Mouse (Mus musculus): ENCODE measurements around the gene Vmn1r185. TPM values are rescaled to one million over a fixed set of nuclear protein-coding genes. Genes with fewer than 3 reads are reported as not detected.
"Not testable (repeated sequence)": the region's sequence is repeated elsewhere in the genome, so short reads cannot be mapped to it uniquely, and the experiment has no call there.

Gene Vmn1r185
- not detected in 2 replicates for polyA plus RNA-seq (2015; fragmentation: Nextera tagmentation; extraction: Ambion mirVana)

- ATAC-seq (ENCODE audit: insufficient read depth, low FRiP score, low read depth); H3K36me3 ChIP-seq; H3K9me3 ChIP-seq; H3K4me2 ChIP-seq; H3K9ac ChIP-seq; H3K27ac ChIP-seq; H3K4me1 ChIP-seq; H3K27me3 ChIP-seq (replicated peaks); H3K4me3 ChIP-seq (replicated peaks): not testable (repeated sequence)
- 70% methylated on average over 1 of the region's 1 CpGs for WGBS
Observed at GRCm38 (mm10) chr7:26618364-26618763, at the start of gene Vmn1r185. Gene Vmn1r185, minus strand, starts transcription at chr7:26618464.

- not testable (repeated sequence) for H3K4me1 ChIP-seq; H3K27me3 ChIP-seq (replicated peaks); H3K9ac ChIP-seq; H3K4me3 ChIP-seq (replicated peaks); H3K36me3 ChIP-seq; ATAC-seq (ENCODE audit: insufficient read depth, low FRiP score, low read depth); H3K4me2 ChIP-seq; H3K9me3 ChIP-seq; H3K27ac ChIP-seq
- WGBS = 27% methylated on average over 2 of the region's 2 CpGs
Observed at GRCm38 (mm10) chr7:26667466-26667865, 49.2 kb upstream of the Vmn1r185 start.

- Histone ChIP-seq H3K27ac (no peak overlapping the region), H3K9me3 (no peaks in the 10 kb centered on the region), H3K4me2 (no peak overlapping the region), H3K9ac (no peak overlapping the region), H3K4me3 (replicated peaks) (no peak overlapping the region), H3K36me3 (no peaks in the 10 kb centered on the region), H3K27me3 (replicated peaks) (no peaks in the 10 kb centered on the region), H3K4me1 (no peaks in the 10 kb centered on the region)
- 86% methylated on average over 5 of the region's 5 CpGs for WGBS
- no peak for ATAC-seq (ENCODE audit: insufficient read depth, low FRiP score, low read depth)
Observed at GRCm38 (mm10) chr7:26666011-26666410, 47.7 kb upstream of the Vmn1r185 start.

- Histone ChIP-seq H3K27ac (no peak overlapping the region), H3K4me3 (replicated peaks) (no peak overlapping the region), H3K36me3 (no peaks in the 10 kb centered on the region), H3K4me2 (no peak overlapping the region), H3K9me3 (no peaks in the 10 kb centered on the region), H3K27me3 (replicated peaks) (no peaks in the 10 kb centered on the region), H3K4me1 (no peaks in the 10 kb centered on the region), H3K9ac (no peak overlapping the region)
- 63% methylated on average over 1 of the region's 1 CpGs for WGBS
- ATAC-seq (ENCODE audit: insufficient read depth, low FRiP score, low read depth) = no peak
Observed at GRCm38 (mm10) chr7:26589774-26590173, 28.5 kb downstream of the Vmn1r185 start.

GRCm38 (mm10) chr7:26589077-26589476 is 29.2 kb downstream of the Vmn1r185 start:
- H3K27me3 ChIP-seq (replicated peaks) = no peaks in the 10 kb centered on the region
- H3K9ac ChIP-seq = no peak overlapping the region
- H3K36me3 ChIP-seq = no peaks in the 10 kb centered on the region
- no peaks in the 10 kb centered on the region for H3K9me3 ChIP-seq
- H3K4me2 ChIP-seq = no peak overlapping the region
- no peak overlapping the region for H3K27ac ChIP-seq
- H3K4me1 ChIP-seq = no peaks in the 10 kb centered on the region
- ATAC-seq (ENCODE audit: insufficient read depth, low FRiP score, low read depth) = no peak
- no peak overlapping the region for H3K4me3 ChIP-seq (replicated peaks)

Other genes with a start within 250 kb of the Vmn1r185 start
- gene Nlrp9c, start 214.8 kb downstream of the Vmn1r185 start, polyA plus RNA-seq (2015; fragmentation: Nextera tagmentation; extraction: Ambion mirVana) = not detected in 2 replicates
- gene Nlrp4a, start 183.4 kb downstream of the Vmn1r185 start, polyA plus RNA-seq (2015; fragmentation: Nextera tagmentation; extraction: Ambion mirVana) = not detected in 2 replicates
- not detected in 2 replicates for gene Nlrp9a, start 83.4 kb downstream of the Vmn1r185 start, polyA plus RNA-seq (2015; fragmentation: Nextera tagmentation; extraction: Ambion mirVana)
- gene Cyp2b23, start 68.0 kb upstream of the Vmn1r185 start, polyA plus RNA-seq (2015; fragmentation: Nextera tagmentation; extraction: Ambion mirVana) = not detected in 2 replicates
- 0.09 TPM in 1 of 2 replicates, not detected in the other for gene Cyp2b19, start 138.7 kb upstream of the Vmn1r185 start, polyA plus RNA-seq (2015; fragmentation: Nextera tagmentation; extraction: Ambion mirVana)
- not detected in 2 replicates for gene Cyp2g1, start 190.4 kb upstream of the Vmn1r185 start, polyA plus RNA-seq (2015; fragmentation: Nextera tagmentation; extraction: Ambion mirVana)
- 0.23 and 1.1 TPM in 2 replicates for gene Cyp2a5, start 216.8 kb upstream of the Vmn1r185 start, polyA plus RNA-seq (2015; fragmentation: Nextera tagmentation; extraction: Ambion mirVana)